Mouse (Mus musculus): ENCODE data around the gene Ice1. TPM values are rescaled to one million over a fixed set of nuclear protein-coding genes. Genes with fewer than 3 reads are reported as not detected.
A peak's percentile ranks its signal among the peaks of the same experiment; 100 is the strongest.

The Ice1 gene
- polyA plus RNA-seq, 1 experiment from 2014 or later: 28.4 TPM

DNA sequence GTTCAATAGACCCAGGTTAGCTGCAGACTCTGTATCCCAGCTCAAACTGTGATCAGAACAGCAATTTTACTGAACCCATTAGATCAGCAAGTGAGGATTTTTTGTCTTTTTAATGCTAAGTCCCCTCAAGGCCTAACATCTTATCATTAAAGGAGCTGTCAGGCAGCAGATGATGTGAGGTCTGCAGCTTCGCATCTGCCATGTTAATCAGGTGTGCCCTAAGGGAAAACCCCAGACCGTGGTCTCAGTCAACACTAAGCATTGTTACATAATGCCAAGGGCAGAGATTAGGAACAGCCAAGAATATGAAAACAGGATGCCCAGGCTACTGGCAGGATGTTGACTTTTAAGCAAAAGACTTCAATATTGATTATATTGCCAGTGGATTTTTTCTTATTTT, 122.4 kb downstream of the Ice1 start:
- no peak overlapping the region for H3K27ac ChIP-seq (ENCODE audit: low read depth, low read length)
- 67% methylated on average over 2 of the region's 2 CpGs for WGBS
- no peak for DNase-seq (ENCODE audit: low spot score)

DNA sequence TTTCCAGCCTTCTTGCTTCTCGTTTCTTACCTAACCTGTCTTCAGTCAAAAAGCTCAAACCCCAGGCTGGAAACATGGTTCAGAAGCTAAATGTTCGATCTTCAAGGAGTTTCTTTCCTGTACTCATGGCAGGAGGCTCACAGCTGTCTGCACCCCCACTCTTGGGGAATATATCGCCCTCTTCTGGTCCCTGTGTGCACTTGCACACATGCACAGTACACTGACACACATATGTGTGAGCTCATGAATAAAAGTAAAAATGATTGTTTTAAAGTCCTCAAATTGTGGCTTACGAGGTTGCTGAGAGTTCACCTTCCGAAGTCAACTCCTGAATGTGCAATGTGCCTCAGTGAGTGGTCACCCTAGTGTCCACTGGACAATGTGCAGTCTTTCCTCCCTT, 127.2 kb downstream of the Ice1 start:
- DNase-seq (ENCODE audit: low spot score) (no peak), ATAC-seq (ENCODE audit: low FRiP score) (no peak)
- Histone ChIP-seq H3K4me3 (ENCODE audit: low read depth, low read length) (no peak overlapping the region), H3K4me2 (replicated peaks; ENCODE audit: low read depth, low read length) (no peak overlapping the region), H3K27me3 (ENCODE audit: control insufficient read depth, insufficient read depth, low read length) (no peaks in the 10 kb centered on the region), H3K27ac (ENCODE audit: low read depth, low read length) (no peak overlapping the region), H3K9ac (ENCODE audit: low read depth, low read length) (no peak overlapping the region), H3K4me1 (replicated peaks; ENCODE audit: control insufficient read depth, insufficient read depth, low read length) (no peaks in the 10 kb centered on the region), H3K9me3 (ENCODE audit: control insufficient read depth, low read length) (no peaks in the 10 kb centered on the region), H3K36me3 (ENCODE audit: control insufficient read depth, insufficient read depth, low read length) (no peaks in the 10 kb centered on the region)
- WGBS: 78% methylated on average over 5 of the region's 5 CpGs

More for the DNA sequence above, 122.4 kb downstream of the Ice1 start:
- Histone ChIP-seq H3K27me3 (ENCODE audit: control insufficient read depth, insufficient read depth, low read length) (no peaks in the 10 kb centered on the region), H3K4me1 (replicated peaks; ENCODE audit: control insufficient read depth, insufficient read depth, low read length) (no peaks in the 10 kb centered on the region), H3K9ac (ENCODE audit: low read depth, low read length) (no peak overlapping the region), H3K4me3 (ENCODE audit: low read depth, low read length) (no peak overlapping the region), H3K9me3 (ENCODE audit: control insufficient read depth, low read length) (no peaks in the 10 kb centered on the region), H3K4me2 (replicated peaks; ENCODE audit: low read depth, low read length) (no peak overlapping the region), H3K36me3 (ENCODE audit: control insufficient read depth, insufficient read depth, low read length) (no peaks in the 10 kb centered on the region)
- no peak for ATAC-seq (ENCODE audit: low FRiP score)

DNA sequence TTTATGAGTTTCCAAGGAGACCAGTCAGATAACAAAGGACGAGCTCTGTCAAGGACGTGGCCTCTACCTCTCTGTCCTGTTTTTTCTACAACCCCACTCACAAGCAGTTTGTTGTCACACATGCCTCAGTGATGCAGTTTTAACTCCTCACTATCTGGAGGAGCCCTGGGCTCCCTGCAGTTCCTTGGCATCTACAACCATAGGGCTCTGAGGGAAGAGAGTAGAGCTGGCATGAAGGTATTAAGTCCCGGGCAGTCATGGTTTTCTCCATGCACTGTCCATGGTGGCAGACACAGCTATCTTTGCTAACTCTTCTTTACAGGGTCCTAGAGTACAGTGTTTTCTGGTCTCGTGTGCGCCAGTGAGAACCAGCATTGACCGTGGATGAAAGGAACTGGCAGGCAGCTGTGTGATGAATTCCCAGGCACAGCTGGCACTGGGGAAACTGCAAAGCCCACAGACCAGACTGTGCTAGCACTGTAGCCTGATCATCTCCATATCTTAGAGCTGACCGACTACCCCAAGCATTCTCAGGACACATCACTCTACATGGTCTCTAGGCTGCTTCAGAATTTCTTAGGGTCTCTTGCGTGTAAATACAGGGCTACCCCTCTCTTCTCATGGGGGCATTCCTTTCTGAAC, 127.9 kb downstream of the Ice1 start:
- no peaks in the 10 kb centered on the region for H3K36me3 ChIP-seq (ENCODE audit: control insufficient read depth, insufficient read depth, low read length)
- WGBS: 81% methylated on average over 8 of the region's 8 CpGs
- DNase-seq (ENCODE audit: low spot score) (no peak), ATAC-seq (ENCODE audit: low FRiP score) (0 out of 2 replicates have a peak, but pooled peaks have one; percentile 30)
- no peak overlapping the region for H3K9ac ChIP-seq (ENCODE audit: low read depth, low read length)
- no peaks in the 10 kb centered on the region for H3K4me1 ChIP-seq (replicated peaks; ENCODE audit: control insufficient read depth, insufficient read depth, low read length)
- no peaks in the 10 kb centered on the region for H3K27me3 ChIP-seq (ENCODE audit: control insufficient read depth, insufficient read depth, low read length)
- no peak overlapping the region for H3K4me2 ChIP-seq (replicated peaks; ENCODE audit: low read depth, low read length)
- H3K9me3 ChIP-seq (ENCODE audit: control insufficient read depth, low read length): no peaks in the 10 kb centered on the region
- H3K27ac ChIP-seq (ENCODE audit: low read depth, low read length): 0 out of 2 replicates have a peak overlapping the region, but pooled peaks have one; percentile 17
- H3K4me3 ChIP-seq (ENCODE audit: low read depth, low read length): no peak overlapping the region

DNA sequence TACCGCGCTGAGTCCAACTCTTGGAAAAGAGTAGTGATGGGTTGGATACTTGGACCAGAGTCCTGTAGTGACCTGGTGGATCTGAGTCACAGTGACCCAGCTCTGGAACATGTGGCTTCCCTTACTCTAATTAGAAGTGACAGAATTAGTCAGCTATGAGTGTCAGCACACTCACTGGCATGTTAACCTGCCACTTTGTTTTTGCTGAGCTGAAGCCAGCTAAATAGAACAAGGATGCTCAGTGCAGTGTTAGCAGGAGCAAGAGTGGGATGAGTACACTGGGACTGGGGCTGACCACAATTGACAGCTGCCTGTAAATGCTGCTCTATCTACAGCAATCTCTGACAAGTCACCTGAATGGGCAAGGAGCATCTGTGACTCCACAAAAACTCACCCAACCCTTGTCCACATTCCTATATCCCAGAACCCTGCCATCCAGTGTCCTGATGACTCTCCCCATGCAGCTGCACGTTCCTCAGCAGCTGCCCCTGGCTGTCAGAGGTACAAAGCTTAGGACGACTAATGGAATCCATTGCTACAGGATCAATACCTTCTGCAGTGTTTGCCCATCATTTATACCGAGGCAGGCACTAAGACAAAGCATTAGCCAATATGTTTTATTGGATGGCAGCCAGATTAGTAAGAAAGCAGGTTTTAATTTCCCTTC, 128.6 kb downstream of the Ice1 start:
- no peak for DNase-seq (ENCODE audit: low spot score)
- Histone ChIP-seq H3K4me2 (replicated peaks; ENCODE audit: low read depth, low read length) (no peak overlapping the region), H3K9me3 (ENCODE audit: control insufficient read depth, low read length) (no peaks in the 10 kb centered on the region), H3K4me3 (ENCODE audit: low read depth, low read length) (no peak overlapping the region), H3K27me3 (ENCODE audit: control insufficient read depth, insufficient read depth, low read length) (no peaks in the 10 kb centered on the region), H3K4me1 (replicated peaks; ENCODE audit: control insufficient read depth, insufficient read depth, low read length) (no peaks in the 10 kb centered on the region), H3K27ac (ENCODE audit: low read depth, low read length) (no peak overlapping the region), H3K36me3 (ENCODE audit: control insufficient read depth, insufficient read depth, low read length) (no peaks in the 10 kb centered on the region), H3K9ac (ENCODE audit: low read depth, low read length) (no peak overlapping the region)
- ATAC-seq (ENCODE audit: low FRiP score): peak; percentile 40
- WGBS: 57% methylated on average over 5 of the region's 5 CpGs

Other genes with a start within 250 kb of the Ice1 start
- 1.1 TPM in 2 replicates for gene Adamts16, start 204.2 kb upstream of the Ice1 start, polyA plus RNA-seq (2014; fragmentation: Nextera tagmentation; extraction: Ambion mirVana)

Measured in hindbrain, embryonic 11.5 days (tissue).